Mouse (Mus musculus): ENCODE data around the gene Phykpl.

GRCm38 (mm10) chr11:51554590-51554989, 30.0 kb upstream of the Phykpl start:
- TF ChIP-seq CTCF (IDR thresholded peaks at IDR 0.05; ENCODE audit: low read depth), result no peak
- TF ChIP-seq EP300 (IDR thresholded peaks at IDR 0.05; ENCODE audit: low read depth), result no peak

All from heart, postnatal 0 days (tissue).